Mouse (Mus musculus) hindbrain, embryonic 16.5 days (tissue): ENCODE data around the gene Taf10. TPM values are rescaled to one million over a fixed set of nuclear protein-coding genes. Genes with fewer than 3 reads are reported as not detected.
"Not testable (repeated sequence)": the region's sequence is repeated elsewhere in the genome, so short reads cannot be mapped to it uniquely, and the experiment has no call there.

Source experiments
- ATAC-seq: fragments of 200-750 bp; cut with Nextera tagmentation; 2 replicates; pipeline ENCODE4 v1.8.0; 2017; ENCODE audit warnings: moderate TSS enrichment, moderate library complexity
- H3K27ac ChIP-seq: fragments of 300-500 bp; sonication (generic); 2 replicates; pipeline ENCODE4 v1.5.1; 2014; ENCODE audit warnings: low read depth, mild to moderate bottlenecking, control low read depth, low read length, moderate library complexity
- H3K27me3 ChIP-seq: fragments of 300-500 bp; sonication (generic); replicated peaks from 2 replicates; pipeline ENCODE4 v1.6.1; 2014; ENCODE audit warnings: low read length; ENCODE audit not compliant: control insufficient read depth, insufficient read depth
- H3K36me3 ChIP-seq: fragments of 300-500 bp; sonication (generic); 2 replicates; pipeline ENCODE4 v1.6.1; 2014; ENCODE audit warnings: mild to moderate bottlenecking, low read length, moderate library complexity, mixed read lengths; ENCODE audit not compliant: control insufficient read depth, insufficient read depth
- H3K4me1 ChIP-seq: fragments of 300-500 bp; sonication (generic); 2 replicates; pipeline ENCODE4 v1.6.1; 2014; ENCODE audit warnings: low read depth, low read length; ENCODE audit not compliant: control insufficient read depth, insufficient read depth
- H3K4me2 ChIP-seq: fragments of 300-500 bp; sonication (generic); 2 replicates; pipeline ENCODE4 v1.6.1; 2014; ENCODE audit warnings: mild to moderate bottlenecking, low read length, control low read depth, moderate library complexity
- H3K4me3 ChIP-seq: fragments of 300-500 bp; sonication (generic); 2 replicates; pipeline ENCODE4 v1.5.1; 2014; ENCODE audit warnings: mild to moderate bottlenecking, low read length, control low read depth, moderate library complexity
- H3K9ac ChIP-seq: fragments of 300-500 bp; sonication (generic); 2 replicates; pipeline ENCODE4 v1.6.1; 2014; ENCODE audit warnings: low read depth, mild to moderate bottlenecking, control low read depth, low read length, moderate library complexity
- H3K9me3 ChIP-seq: fragments of 300-500 bp; sonication (generic); 2 replicates; pipeline ENCODE4 v1.6.1; 2014; ENCODE audit warnings: mild to moderate bottlenecking, low read length, moderate library complexity; ENCODE audit not compliant: control insufficient read depth
- WGBS: fragments of 180-500 bp; shearing (Covaris S2); extraction: QIAGEN DNeasy Blood & Tissue Kit; methylation state at CpG from one replicate; pipeline ENCODE4 v1.1.7; 2014; 5-methylcytosine and 5-hydroxymethylcytosine counted together
- polyA plus RNA-seq: library from polyadenylated mRNA; unstranded; fragments of >200 nt; fragmentation: Nextera tagmentation; extraction: Ambion mirVana; gene quantifications from 2 replicates; pipeline ENCODE4 v1.2.1, GENCODE M21; 2015

Gene Taf10
- polyA plus RNA-seq, 1 experiment from 2014 or later = 87.5 TPM

DNA sequence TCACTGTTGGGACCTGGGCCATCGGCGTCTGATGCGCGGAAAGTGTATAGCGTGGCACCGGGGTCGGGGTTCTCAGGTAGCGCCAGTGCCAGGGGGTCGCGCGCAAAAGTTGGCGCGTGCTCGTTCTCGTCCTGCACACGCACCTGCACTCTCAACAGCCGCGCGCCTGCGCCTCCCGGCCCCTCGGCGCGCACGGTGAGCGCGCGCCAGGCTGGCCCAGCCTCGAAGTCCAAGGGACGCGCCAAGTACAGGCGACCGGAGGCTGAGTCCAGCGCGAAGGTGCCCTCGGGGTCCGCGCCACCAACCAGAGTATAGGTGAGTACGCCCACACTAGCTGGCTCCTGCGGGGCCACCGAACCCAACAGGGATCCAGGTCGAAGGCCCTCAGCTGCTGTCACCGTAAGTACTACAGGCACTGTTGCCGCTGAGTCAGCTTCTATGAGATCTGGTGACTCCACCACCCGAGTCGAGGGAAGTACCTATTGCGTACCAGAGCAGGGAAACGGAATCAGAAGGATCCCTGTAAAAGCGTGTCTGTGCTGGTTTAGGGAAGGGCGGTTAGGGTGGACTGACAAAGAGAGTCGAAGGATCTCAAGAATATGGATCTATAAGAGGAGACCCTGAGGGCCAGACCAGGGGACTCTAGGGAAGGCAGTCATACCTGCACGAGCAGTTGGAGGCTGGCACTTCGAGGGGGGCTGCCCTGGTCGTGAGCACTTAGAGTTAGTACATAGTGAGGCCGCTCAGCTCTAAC lies 18.5 kb upstream of the Taf10 start:
- no peak overlapping the region for H3K9ac ChIP-seq
- H3K27ac ChIP-seq = no peak overlapping the region
- ATAC-seq = no peak
- peaks cover 66% of the 10 kb centered on the region for H3K36me3 ChIP-seq
- no peaks in the 10 kb centered on the region for H3K27me3 ChIP-seq
- H3K4me2 ChIP-seq = no peak overlapping the region
- H3K4me3 ChIP-seq = no peak overlapping the region
- H3K4me1 ChIP-seq = peaks cover 5% of the 10 kb centered on the region
- no peaks in the 10 kb centered on the region for H3K9me3 ChIP-seq
- 27% methylated on average over 54 of the region's 55 CpGs for WGBS

DNA sequence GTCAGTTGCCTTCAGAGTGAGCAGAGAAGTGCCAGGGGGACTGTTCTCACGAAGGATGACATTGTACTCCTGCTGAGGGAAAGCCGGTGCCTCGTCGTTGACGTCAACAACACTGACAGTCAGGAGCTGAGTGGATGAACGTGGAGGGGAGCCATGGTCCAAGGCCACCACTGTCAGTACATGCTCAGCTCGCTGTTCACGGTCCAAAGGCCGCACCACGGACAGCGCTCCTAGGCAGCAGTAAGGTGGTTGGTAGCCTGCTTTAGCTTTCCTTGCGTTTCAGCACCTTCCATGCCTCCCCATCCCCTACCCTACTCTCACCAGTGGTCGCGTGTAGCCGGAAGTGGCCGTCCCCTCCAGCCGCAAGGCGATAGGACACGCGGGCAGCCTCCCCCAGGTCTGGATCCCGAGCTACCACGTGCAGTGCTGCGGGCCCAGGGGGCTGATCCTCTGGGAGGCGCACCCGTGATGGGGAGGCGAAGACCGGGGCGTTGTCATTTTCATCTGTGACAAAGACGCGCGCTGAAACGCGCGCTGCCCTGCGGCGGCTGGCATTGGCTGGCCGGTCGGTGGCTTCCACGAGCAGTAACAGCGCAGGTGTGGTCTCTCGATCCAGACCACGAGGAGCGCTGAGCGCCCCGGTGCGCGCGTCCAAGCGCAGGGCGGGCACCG lies 17.8 kb upstream of the Taf10 start:
- Histone ChIP-seq H3K9ac (no peak overlapping the region), H3K27me3 (no peaks in the 10 kb centered on the region), H3K27ac (no peak overlapping the region; the same call in 1 of the 2 replicates), H3K36me3 (peaks cover 74% of the 10 kb centered on the region), H3K4me3 (no peak overlapping the region), H3K4me2 (no peak overlapping the region), H3K4me1 (no peaks in the 10 kb centered on the region; the same call in 1 of the 2 replicates), H3K9me3 (no peaks in the 10 kb centered on the region)
- 26% methylated on average over 51 of the region's 51 CpGs for WGBS
- ATAC-seq = no peak

GRCm38 (mm10) chr7:105753281-105753680 lies 9.1 kb upstream of the Taf10 start:
- Histone ChIP-seq H3K9me3 (no peaks in the 10 kb centered on the region), H3K27ac (no peak overlapping the region), H3K27me3 (no peaks in the 10 kb centered on the region), H3K4me1 (peaks cover 5% of the 10 kb centered on the region), H3K4me2 (no peak overlapping the region), H3K9ac (no peak overlapping the region), H3K4me3 (no peak overlapping the region), H3K36me3 (peaks cover 45% of the 10 kb centered on the region)
- no peak for ATAC-seq
- 93% methylated on average over 10 of the region's 10 CpGs for WGBS

GRCm38 (mm10) chr7:105752716-105753115 lies 8.6 kb upstream of the Taf10 start:
- Histone ChIP-seq H3K9ac (no peak overlapping the region), H3K4me1 (peaks cover 5% of the 10 kb centered on the region), H3K4me2 (no peak overlapping the region), H3K4me3 (no peak overlapping the region), H3K36me3 (peaks cover 41% of the 10 kb centered on the region), H3K9me3 (no peaks in the 10 kb centered on the region), H3K27me3 (no peaks in the 10 kb centered on the region), H3K27ac (peak overlapping the region; percentile 9; the same call in 1 of the 2 replicates)
- WGBS = 76% methylated on average over 2 of the region's 2 CpGs
- no peak; the same call in 1 of the 2 replicates for ATAC-seq

DNA sequence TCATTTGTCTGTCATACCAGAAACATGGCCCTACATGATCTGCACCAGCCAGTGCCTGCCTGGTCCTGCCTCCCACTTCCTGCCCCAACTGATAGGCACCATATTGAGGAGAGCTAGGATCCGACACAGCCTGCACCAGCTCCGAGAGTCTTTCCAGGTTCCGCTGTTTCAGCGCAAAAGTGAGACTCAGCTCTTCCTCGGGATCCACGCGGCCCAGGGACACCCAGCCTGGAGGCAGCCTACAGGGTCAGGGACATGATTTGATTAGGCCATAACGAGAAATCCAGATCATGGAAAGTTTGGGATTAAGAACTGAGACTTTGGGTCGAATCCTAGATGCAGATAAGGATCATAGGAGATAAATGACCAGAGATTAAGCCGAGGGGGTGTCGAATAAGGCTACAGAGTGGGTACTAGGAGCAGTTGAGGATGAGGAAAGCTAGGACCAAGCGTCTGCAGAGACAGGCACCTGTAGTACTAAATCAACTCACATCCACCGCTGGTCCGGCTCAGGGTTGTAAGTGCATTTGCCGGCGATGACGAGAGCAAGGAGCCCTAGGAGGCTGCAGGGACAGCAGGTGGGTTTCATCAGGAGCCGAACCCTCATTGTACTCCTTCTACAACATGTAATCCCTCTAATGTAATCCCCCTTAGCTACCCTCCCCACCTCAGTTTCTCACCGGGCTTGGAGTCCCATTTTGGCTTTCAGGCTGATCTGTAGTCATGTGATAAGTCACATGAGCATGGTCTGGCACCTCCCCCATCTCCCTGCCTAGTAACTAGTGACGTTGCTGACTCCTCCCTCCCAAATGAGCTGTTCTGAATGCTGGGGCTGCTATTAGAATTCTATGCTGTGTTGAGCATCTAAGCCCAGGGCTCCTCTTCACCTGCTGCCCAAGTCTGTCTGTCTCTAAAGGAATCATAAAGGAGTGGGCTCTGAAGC lies 7.6 kb upstream of the Taf10 start, which contains the start of gene Tpp1:
Gene Tpp1 (minus strand): TSS at position 745 of the 943 bp plus-strand sequence.
- Histone ChIP-seq H3K9ac (peak within 1 kb of the TSS; percentile 71), H3K36me3 (peaks cover 33% of the 10 kb centered on the region), H3K9me3 (no peaks in the 10 kb centered on the region), H3K4me2 (peak within 1 kb of the TSS; percentile 74), H3K27ac (peak within 1 kb of the TSS; percentile 71), H3K27me3 (no peaks in the 10 kb centered on the region), H3K4me1 (peaks cover 5% of the 10 kb centered on the region), H3K4me3 (peak within 1 kb of the TSS; percentile 54)
- ATAC-seq = peak; percentile 91
- WGBS = 23% methylated on average over 19 of the region's 20 CpGs

DNA sequence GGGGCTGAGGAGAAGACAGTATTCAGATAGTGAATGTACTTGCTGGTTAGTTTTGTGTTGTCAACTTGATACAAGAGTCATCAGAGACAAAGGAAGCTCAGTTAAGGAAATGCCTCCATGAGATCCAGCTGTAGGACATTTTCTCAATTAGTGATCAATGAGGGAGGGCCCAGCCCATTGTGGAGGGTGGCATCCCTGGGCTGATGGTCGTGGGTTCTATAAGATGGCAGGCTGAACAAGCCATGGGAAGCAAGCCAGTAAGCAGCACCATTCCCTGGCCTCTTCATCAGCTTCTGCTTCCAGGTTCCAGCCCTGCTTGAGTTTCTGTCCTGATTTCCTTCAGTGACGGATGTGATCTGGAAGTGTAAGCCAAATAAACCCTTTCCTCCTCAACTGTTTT lies 3.6 kb upstream of the Taf10 start:
- no peaks in the 10 kb centered on the region for H3K27me3 ChIP-seq
- no peak overlapping the region for H3K27ac ChIP-seq
- WGBS = 85% methylated on average over 2 of the region's 2 CpGs
- no peak overlapping the region for H3K9ac ChIP-seq
- no peaks in the 10 kb centered on the region for H3K9me3 ChIP-seq
- no peak overlapping the region for H3K4me3 ChIP-seq
- no peak for ATAC-seq
- H3K4me1 ChIP-seq = peaks cover 12% of the 10 kb centered on the region
- H3K36me3 ChIP-seq = peaks cover 10% of the 10 kb centered on the region; the same call in 1 of the 2 replicates
- H3K4me2 ChIP-seq = no peak overlapping the region

DNA sequence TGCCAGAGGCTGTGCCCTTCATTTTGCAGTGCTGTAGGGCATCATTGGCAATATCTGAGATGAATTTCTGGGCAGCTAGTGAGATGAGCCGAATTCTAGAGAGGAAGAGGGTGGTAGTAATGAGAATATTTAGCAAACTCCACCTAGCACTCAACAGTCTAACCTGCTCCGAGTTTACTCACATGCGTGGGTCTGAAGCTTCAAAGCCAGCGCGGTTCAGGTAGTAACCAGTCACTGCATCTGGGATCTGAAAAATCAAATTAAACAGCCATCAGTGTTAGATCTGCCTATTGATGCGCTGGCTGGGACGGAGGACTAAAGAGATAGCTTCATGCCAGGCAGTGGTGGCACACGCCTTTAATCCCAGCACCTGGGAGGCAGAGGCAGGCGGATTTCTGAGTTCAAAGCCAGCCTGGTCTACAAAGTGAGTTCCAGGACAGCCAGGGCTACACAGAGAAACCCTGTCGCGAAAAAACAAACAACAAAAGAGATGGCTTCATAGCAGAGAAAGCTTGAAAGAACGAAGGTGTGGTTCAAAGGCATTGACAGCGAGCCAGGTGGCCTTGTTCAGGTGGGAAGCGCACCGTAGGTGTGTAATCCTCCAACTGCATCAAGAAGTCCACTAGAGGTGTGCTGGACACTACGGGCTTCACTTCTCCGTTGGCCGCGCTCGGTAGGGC lies 775 bp downstream of the Taf10 start:
- WGBS = 42% methylated on average over 17 of the region's 20 CpGs
- Histone ChIP-seq H3K36me3 (peaks cover 25% of the 10 kb centered on the region), H3K4me2 (peak overlapping the region; percentile 90), H3K9ac (peak overlapping the region; percentile 92), H3K4me1 (peaks cover 12% of the 10 kb centered on the region), H3K4me3 (peak overlapping the region; percentile 97), H3K27ac (peak overlapping the region; percentile 84; the same call in 1 of the 2 replicates)
- H3K27me3 ChIP-seq, H3K9me3 ChIP-seq: not testable (repeated sequence)
- ATAC-seq = peak; percentile 21

DNA sequence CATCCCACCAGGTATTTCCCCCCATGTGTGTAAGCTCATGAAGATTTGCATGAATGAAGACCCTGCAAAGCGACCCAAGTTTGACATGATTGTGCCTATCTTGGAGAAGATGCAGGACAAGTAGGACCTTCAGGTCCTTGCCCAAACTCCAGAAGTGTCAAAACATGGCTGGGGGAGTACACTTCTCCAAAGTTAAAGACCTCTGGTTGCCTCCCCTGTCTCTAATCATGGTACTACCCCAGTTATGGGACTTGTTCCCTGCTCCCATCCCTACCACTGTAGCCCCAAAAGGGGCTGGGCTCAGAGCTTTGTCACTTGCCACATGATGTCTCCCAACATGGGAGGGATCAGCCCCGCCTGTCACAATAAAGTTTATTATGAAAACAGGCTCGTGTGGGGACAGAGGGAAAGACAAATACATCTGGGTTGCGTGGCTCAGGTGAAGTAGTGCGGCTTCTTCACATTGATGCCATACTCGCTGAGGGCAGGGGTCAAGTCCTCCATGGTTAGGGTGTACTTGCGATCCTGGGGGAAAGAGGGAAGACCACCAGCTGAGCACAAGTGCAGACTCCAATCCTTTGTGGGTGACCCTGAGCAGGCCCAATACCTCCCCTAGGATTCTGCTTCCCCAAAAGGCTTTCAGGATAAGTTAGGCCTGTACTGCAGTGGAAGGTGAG lies 1.5 kb downstream of the Taf10 start:
- ATAC-seq, H3K4me3 ChIP-seq, H3K9me3 ChIP-seq, H3K27ac ChIP-seq, H3K27me3 ChIP-seq, H3K4me2 ChIP-seq, H3K9ac ChIP-seq: not testable (repeated sequence)
- peaks cover 14% of the 10 kb centered on the region for H3K4me1 ChIP-seq
- peaks cover 24% of the 10 kb centered on the region for H3K36me3 ChIP-seq
- WGBS = 86% methylated on average over 7 of the region's 7 CpGs
